8 mouse cellular contexts compared by ENCODE assay signal in the genomic region with DNA sequence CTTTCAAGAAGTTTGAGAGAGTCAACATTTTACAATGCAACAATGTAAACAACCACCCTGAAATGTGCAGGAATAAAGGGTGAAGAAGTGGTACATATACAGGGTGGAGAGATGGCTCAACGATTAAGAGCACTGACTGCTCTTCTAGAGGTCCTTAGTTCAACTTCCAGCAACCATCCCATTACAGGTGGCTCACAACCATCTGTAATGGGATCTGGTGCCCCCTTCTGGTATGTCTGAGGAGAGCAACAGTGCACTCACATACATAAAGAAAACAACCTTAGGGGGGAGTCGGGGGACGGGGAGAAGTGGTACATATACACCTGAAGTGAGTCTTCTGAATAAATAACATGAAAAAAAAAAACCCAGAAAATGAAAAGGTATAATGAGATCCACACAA.
DNase-seq lines count a peak whose midpoint lies in the region; ATAC-seq and TF ChIP-seq lines count a peak whose summit lies in the region.

No protein-coding gene starts in this region.

- no peak overlapping the region for H3K4me3 ChIP-seq in thymus, adult 2 months (ENCODE audit: control insufficient read depth, insufficient read depth, low read length)
- no peak overlapping the region for H3K4me3 ChIP-seq in midbrain, embryonic 13.5 days (replicated peaks)

- H3K27ac ChIP-seq in thymus, adult 2 months (ENCODE audit: control insufficient read depth, insufficient read depth, low read length) = no peak overlapping the region
- H3K27ac ChIP-seq in midbrain, embryonic 13.5 days = no peak overlapping the region

- 61% methylated on average over 3 of the region's 3 CpGs for WGBS in thymus, adult 2 months
- 73% methylated on average over 3 of the region's 3 CpGs for WGBS in midbrain, embryonic 13.5 days

- no peak overlapping the region for H3K4me2 ChIP-seq in midbrain, embryonic 13.5 days (replicated peaks)

- H3K4me1 ChIP-seq in thymus, adult 2 months (replicated peaks; ENCODE audit: control insufficient read depth, insufficient read depth, low read length) = no peaks in the 10 kb centered on the region
- H3K4me1 ChIP-seq in midbrain, embryonic 13.5 days (replicated peaks) = peaks cover 23% of the 10 kb centered on the region

- H3K36me3 ChIP-seq in thymus, adult 2 months (ENCODE audit: control insufficient read depth, insufficient read depth, low read length) = no peaks in the 10 kb centered on the region
- H3K36me3 ChIP-seq in midbrain, embryonic 13.5 days = peaks cover 5% of the 10 kb centered on the region; the same call in 1 of the 2 replicates

- no peak for ATAC-seq in erythroid progenitor cell, adult 5-6 weeks (replicated peaks; ENCODE audit: low FRiP score, poor library complexity, severe bottlenecking)
- no peak for ATAC-seq in midbrain, embryonic 13.5 days

- H3K9ac ChIP-seq in midbrain, embryonic 13.5 days (replicated peaks) = no peak overlapping the region

- no peak for TF ChIP-seq CTCF in thymus, adult 2 months (IDR thresholded peaks at IDR 0.05; ENCODE audit: borderline replicate concordance, control insufficient read depth, extremely low read depth, insufficient read depth, low read length, poor library complexity)

- no peak for TF ChIP-seq POLR2A in thymus, adult 2 months (IDR thresholded peaks at IDR 0.05; ENCODE audit: control insufficient read depth, extremely low read depth, insufficient read depth, low read length, poor library complexity)

- no peaks in the 10 kb centered on the region for H3K27me3 ChIP-seq in thymus, adult 2 months (ENCODE audit: control insufficient read depth, insufficient read depth, low read length)
- H3K27me3 ChIP-seq in midbrain, embryonic 13.5 days = no peaks in the 10 kb centered on the region

- no peaks in the 10 kb centered on the region for H3K9me3 ChIP-seq in midbrain, embryonic 13.5 days

- peak; percentile 57 to 62 for DNase-seq in cerebellum, postnatal 10 days
- no peak for DNase-seq in cerebellum, adult 11 months
- peak; percentile 20 for DNase-seq in thymus, adult 2 months
- DNase-seq in thymus, adult 18-20 months = no peak
- peak; percentile 42 for DNase-seq in forelimb bud, embryonic 11.5 days (ENCODE audit: low read depth, low spot score)
- peak; percentile 55 for DNase-seq in thymus, postnatal 4 days

Comparison
In these comparisons a context has a peak if more than half of its experiments do, and no peak if none do; other contexts are left out.
1. DNase-seq: peak in cerebellum, postnatal 10 days (2 of 2), thymus, adult 2 months (single experiment), forelimb bud, embryonic 11.5 days (single experiment) and thymus, postnatal 4 days (single experiment); none in cerebellum, adult 11 months (single experiment) and thymus, adult 18-20 months (0 of 2).